Mouse (Mus musculus): Measurements from ENCODE around the gene Mfrp. TPM values are rescaled to one million over a fixed set of nuclear protein-coding genes. Genes with fewer than 3 reads are reported as not detected.

Mfrp gene
- 0.07 and 0.17 TPM in 2 replicates for polyA plus RNA-seq (2016; fragmentation: Nextera tagmentation; extraction: Ambion mirVana)

- DNase-seq (ENCODE audit: low spot score), result no peak
- Histone ChIP-seq H3K4me3 (0 out of 2 replicates have a peak within 1 kb of the TSS, but pooled peaks have one; percentile 24), H3K4me1 (peaks cover 39% of the 10 kb centered on the region), H3K36me3 (peaks cover 32% of the 10 kb centered on the region), H3K27ac (replicated peaks) (peak within 1 kb of the TSS; percentile 49; the same call in 1 of the 2 replicates), H3K27me3 (ENCODE audit: low read depth, poor library complexity, severe bottlenecking) (no peaks in the 10 kb centered on the region), H3K9me3 (replicated peaks) (no peaks in the 10 kb centered on the region)
- WGBS, result 37% methylated on average over 9 of the region's 9 CpGs
These were observed at the start of gene Mfrp for GRCm38 (mm10) chr9:44101490-44101889. Gene Mfrp, plus strand, starts transcription at chr9:44101729.

DNA sequence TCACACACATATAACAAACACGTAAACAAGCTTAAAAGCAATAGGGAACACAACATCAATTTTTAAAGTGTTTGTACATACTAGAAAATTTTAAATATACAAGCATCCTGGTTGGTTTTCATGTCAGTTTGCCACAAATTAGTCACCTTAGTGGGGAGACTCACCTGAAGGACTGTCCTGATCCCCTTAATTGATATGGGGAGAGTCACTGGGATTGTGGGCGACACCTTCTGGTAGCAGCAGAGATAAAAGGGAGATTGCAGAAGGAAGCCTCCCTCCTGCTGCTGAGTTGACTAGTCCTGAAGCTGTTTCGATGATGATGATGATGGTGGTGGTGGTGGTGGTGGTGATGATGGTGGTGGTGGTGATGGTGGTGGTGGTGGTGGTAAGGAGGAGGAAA lies 48.7 kb upstream of the Mfrp start:
- 70% methylated on average over 3 of the region's 3 CpGs for WGBS
- no peaks in the 10 kb centered on the region for H3K36me3 ChIP-seq
- H3K4me3 ChIP-seq, result no peak overlapping the region

DNA sequence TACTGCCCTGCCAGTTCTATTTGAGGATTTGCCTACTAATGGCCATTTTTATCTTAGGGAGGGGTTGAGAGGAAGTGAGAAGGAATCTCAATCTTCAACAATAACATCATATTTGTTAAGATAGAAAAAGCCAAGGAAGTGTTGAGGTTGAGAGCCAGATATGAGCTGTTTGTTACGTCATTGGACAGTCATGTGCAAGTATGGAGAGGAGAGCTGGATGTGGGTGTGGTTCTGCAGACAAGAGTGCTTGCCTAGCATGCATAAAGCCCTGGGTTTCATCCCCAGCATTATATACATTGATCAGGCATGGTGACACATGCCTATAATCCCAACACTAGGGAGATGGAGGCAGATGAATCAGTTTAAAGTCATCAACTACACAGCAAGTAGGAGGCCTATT lies 47.6 kb upstream of the Mfrp start:
- no peak for DNase-seq (ENCODE audit: low spot score)
- H3K27me3 ChIP-seq (ENCODE audit: low read depth, poor library complexity, severe bottlenecking), result no peaks in the 10 kb centered on the region
- no peaks in the 10 kb centered on the region for H3K36me3 ChIP-seq
- 70% methylated on average over 1 of the region's 1 CpGs for WGBS
- no peak overlapping the region for H3K4me3 ChIP-seq
- H3K27ac ChIP-seq (replicated peaks), result no peak overlapping the region
- no peaks in the 10 kb centered on the region; the same call in 1 of the 2 replicates for H3K9me3 ChIP-seq (replicated peaks)
- no peaks in the 10 kb centered on the region for H3K4me1 ChIP-seq

More for the DNA sequence above, 48.7 kb upstream of the Mfrp start:
- H3K27me3 ChIP-seq (ENCODE audit: low read depth, poor library complexity, severe bottlenecking), result 0 out of 2 replicates have a peak, but pooled peaks cover 2% of the 10 kb centered on the region
- H3K27ac ChIP-seq (replicated peaks), result no peak overlapping the region
- no peaks in the 10 kb centered on the region; the same call in 1 of the 2 replicates for H3K9me3 ChIP-seq (replicated peaks)
- H3K4me1 ChIP-seq, result no peaks in the 10 kb centered on the region
- no peak for DNase-seq (ENCODE audit: low spot score)

DNA sequence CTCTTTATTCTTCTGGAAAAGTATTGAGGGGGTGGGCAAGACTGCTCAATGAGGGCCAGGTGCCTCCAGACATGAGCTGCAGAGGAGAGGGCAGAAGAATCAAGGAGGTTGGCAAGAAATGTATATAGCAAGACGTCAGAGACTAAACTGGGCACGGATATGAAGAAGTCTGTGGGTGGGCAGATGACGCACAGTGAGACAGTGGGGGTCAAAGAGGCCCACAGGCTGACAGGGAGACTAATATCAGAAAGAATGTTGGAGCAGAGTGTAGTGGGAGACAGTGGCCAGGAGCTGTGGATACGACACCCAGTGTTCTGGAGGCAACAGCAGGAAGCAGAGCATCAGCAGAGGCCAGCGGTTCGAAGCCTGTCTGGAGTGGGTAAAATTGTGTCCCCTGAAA lies 42.9 kb upstream of the Mfrp start:
- no peaks in the 10 kb centered on the region for H3K27me3 ChIP-seq (ENCODE audit: low read depth, poor library complexity, severe bottlenecking)
- no peak overlapping the region for H3K4me3 ChIP-seq
- WGBS, result 84% methylated on average over 6 of the region's 6 CpGs
- no peak for DNase-seq (ENCODE audit: low spot score)
- no peaks in the 10 kb centered on the region; the same call in 1 of the 2 replicates for H3K9me3 ChIP-seq (replicated peaks)
- H3K27ac ChIP-seq (replicated peaks), result no peak overlapping the region
- no peaks in the 10 kb centered on the region for H3K4me1 ChIP-seq
- no peaks in the 10 kb centered on the region for H3K36me3 ChIP-seq

DNA sequence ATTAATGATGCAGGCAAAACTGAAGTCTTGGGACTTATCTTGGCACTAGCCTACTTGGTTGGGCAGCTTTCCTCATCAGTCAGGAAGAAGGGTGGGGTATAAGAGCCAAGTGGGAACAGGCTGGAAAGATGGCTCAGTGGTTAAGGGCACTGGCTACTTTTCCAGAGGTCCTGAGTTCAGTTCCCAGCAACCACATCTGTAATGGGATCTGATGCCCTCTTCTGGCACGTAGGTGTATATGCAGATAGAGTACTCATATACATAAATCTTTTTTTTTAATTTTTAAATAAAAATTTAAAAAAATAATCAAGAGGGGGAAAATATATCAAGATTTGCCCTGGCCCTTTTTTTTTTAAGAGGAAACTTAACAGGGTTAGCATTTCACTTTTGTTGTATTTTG lies 36.4 kb upstream of the Mfrp start:
- H3K27me3 ChIP-seq (ENCODE audit: low read depth, poor library complexity, severe bottlenecking), result peaks cover 25% of the 10 kb centered on the region
- 39% methylated on average over 1 of the region's 1 CpGs for WGBS
- no peak for DNase-seq (ENCODE audit: low spot score)

GRCm38 (mm10) chr9:44066785-44067225 lies 34.7 kb upstream of the Mfrp start, which contains the start of gene Usp2:
Gene Usp2, plus strand, starts transcription at chr9:44067021.
- peaks cover 50% of the 10 kb centered on the region for H3K4me1 ChIP-seq
- no peaks in the 10 kb centered on the region for H3K36me3 ChIP-seq
- 0% methylated on average over 38 of the region's 38 CpGs for WGBS
- peaks cover 35% of the 10 kb centered on the region for H3K27me3 ChIP-seq (ENCODE audit: low read depth, poor library complexity, severe bottlenecking)
- H3K9me3 ChIP-seq (replicated peaks), result no peaks in the 10 kb centered on the region
- H3K27ac ChIP-seq (replicated peaks), result peak within 1 kb of the TSS; percentile 62
- H3K4me3 ChIP-seq, result peak within 1 kb of the TSS; percentile 57
- peak; percentile 99 for DNase-seq (ENCODE audit: low spot score)

More for the DNA sequence above, 36.4 kb upstream of the Mfrp start:
- Histone ChIP-seq H3K4me3 (no peak overlapping the region), H3K4me1 (peaks cover 33% of the 10 kb centered on the region), H3K27ac (replicated peaks) (no peak overlapping the region), H3K9me3 (replicated peaks) (no peaks in the 10 kb centered on the region), H3K36me3 (no peaks in the 10 kb centered on the region)

- 8% methylated on average over 15 of the region's 15 CpGs for WGBS
- Histone ChIP-seq H3K36me3 (no peaks in the 10 kb centered on the region), H3K27me3 (ENCODE audit: low read depth, poor library complexity, severe bottlenecking) (peaks cover 35% of the 10 kb centered on the region), H3K27ac (replicated peaks) (peak overlapping the region; percentile 62), H3K4me3 (peak overlapping the region; percentile 57), H3K4me1 (peaks cover 56% of the 10 kb centered on the region), H3K9me3 (replicated peaks) (no peaks in the 10 kb centered on the region)
- DNase-seq (ENCODE audit: low spot score), result no peak
These were observed 34.1 kb upstream of the Mfrp start for GRCm38 (mm10) chr9:44067241-44067959.

DNA sequence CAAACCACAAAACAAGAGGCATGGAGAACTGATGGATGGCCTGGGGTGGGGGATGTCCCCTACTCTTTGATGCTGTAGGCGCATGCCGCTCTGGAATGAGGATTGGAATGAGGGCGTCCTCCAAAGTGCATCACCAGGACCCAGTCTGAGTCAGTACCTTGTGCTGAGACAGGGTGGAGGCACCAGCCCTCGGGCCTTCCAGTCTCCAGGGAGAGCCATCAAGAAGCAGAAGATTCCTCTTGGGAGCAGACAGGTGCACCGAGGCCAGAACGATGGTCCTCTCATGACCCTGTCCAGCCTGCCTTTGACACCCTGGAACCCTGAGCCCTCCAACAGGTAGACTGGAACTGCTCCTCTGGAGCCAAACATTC lies 33.6 kb upstream of the Mfrp start:
- no peaks in the 10 kb centered on the region for H3K36me3 ChIP-seq
- H3K4me3 ChIP-seq, result no peak overlapping the region
- no peaks in the 10 kb centered on the region for H3K9me3 ChIP-seq (replicated peaks)
- peaks cover 35% of the 10 kb centered on the region for H3K27me3 ChIP-seq (ENCODE audit: low read depth, poor library complexity, severe bottlenecking)
- H3K4me1 ChIP-seq, result peaks cover 61% of the 10 kb centered on the region
- no peak overlapping the region for H3K27ac ChIP-seq (replicated peaks)
- 86% methylated on average over 6 of the region's 6 CpGs for WGBS
- no peak for DNase-seq (ENCODE audit: low spot score)

DNA sequence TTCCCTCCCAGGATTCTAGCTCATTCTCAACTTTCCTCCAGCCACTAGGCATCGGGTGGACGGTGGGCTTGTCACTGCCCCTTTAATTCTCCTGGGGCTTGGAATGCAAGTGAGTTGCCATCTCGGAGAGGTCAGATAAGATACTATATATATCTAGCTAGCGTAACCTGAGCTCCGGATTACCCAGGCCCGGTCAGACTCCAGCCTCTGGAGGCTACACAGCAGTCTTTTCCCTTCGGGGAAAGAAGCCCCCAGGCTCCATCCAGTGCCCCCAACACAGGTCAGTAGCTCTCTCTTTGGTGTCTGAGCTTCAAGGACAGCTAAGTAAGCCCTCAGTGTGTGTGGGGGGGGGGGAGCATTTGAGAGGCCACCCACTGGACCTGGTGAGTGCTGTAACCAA lies 32.3 kb upstream of the Mfrp start:
- Histone ChIP-seq H3K36me3 (no peaks in the 10 kb centered on the region), H3K27ac (replicated peaks) (0 out of 2 replicates have a peak overlapping the region, but pooled peaks have one; percentile 33), H3K4me3 (no peak overlapping the region), H3K27me3 (ENCODE audit: low read depth, poor library complexity, severe bottlenecking) (peaks cover 36% of the 10 kb centered on the region), H3K9me3 (replicated peaks) (no peaks in the 10 kb centered on the region), H3K4me1 (peaks cover 74% of the 10 kb centered on the region)
- 22% methylated on average over 7 of the region's 7 CpGs for WGBS
- no peak for DNase-seq (ENCODE audit: low spot score)

DNA sequence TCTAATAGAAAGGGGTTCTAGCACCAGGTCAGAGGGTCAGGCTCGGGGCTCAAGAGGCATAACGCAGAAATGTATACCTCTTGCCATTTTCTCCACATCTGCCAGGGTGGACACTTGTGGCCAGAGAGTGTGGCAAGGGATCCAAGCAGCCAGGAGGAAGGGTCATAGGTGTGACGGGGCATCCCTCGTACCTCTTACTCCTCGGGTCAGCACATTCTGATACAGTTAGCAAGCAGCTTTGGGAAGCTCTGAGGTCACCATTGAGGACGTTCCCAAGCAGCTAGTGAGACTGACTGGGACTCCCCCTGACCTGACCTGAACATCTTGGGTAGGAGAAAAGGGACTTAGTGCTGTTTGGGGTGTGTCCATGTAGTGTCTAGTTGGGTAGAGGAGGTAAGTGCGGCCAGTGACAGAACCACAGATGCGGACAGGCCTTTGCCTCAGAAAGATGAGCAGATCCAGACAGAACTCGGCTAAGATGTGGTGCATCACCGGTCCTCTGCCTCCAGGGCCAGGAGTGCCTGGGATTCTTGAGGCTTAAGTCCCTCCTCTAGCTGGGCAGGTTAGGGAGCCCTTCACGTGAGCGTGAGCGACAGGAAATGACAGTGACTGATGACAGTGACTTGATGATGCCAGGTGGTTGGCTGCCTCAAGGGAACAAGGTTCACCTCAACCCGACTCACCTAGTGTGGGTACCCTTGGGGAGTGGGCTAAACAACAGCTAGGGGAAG lies 31.3 kb upstream of the Mfrp start:
- H3K4me1 ChIP-seq, result peaks cover 84% of the 10 kb centered on the region
- DNase-seq (ENCODE audit: low spot score), result no peak
- H3K9me3 ChIP-seq (replicated peaks), result no peaks in the 10 kb centered on the region
- peaks cover 46% of the 10 kb centered on the region for H3K27me3 ChIP-seq (ENCODE audit: low read depth, poor library complexity, severe bottlenecking)
- WGBS, result 78% methylated on average over 14 of the region's 14 CpGs
- H3K4me3 ChIP-seq, result no peak overlapping the region
- H3K36me3 ChIP-seq, result no peaks in the 10 kb centered on the region
- peak overlapping the region; percentile 77 for H3K27ac ChIP-seq (replicated peaks)

DNA sequence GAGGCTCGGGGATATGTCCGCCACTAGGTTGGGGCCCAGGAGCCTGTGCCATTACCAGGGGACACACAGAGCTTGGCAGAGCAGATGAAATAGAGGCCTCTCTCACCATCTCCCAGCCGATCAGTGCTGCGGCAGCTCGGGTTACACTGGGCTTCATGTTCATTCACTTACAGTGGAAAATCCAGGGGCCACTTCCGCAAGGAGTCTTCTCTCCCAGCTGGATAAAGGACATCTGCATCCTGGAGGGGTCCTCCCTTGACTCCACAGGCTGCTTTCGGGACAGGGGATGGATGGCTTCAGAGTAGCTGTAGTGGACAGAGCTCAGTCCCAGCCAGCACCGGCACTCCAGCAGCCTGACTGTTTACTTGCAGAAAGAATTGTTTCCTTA lies 30.7 kb upstream of the Mfrp start:
- no peak for DNase-seq (ENCODE audit: low spot score)
- 0 out of 2 replicates have a peak, but pooled peaks cover under 1% of the 10 kb centered on the region for H3K36me3 ChIP-seq
- peaks cover 51% of the 10 kb centered on the region for H3K27me3 ChIP-seq (ENCODE audit: low read depth, poor library complexity, severe bottlenecking)
- H3K27ac ChIP-seq (replicated peaks), result peak overlapping the region; percentile 77
- H3K9me3 ChIP-seq (replicated peaks), result no peaks in the 10 kb centered on the region
- H3K4me1 ChIP-seq, result peaks cover 89% of the 10 kb centered on the region
- WGBS, result 50% methylated on average over 8 of the region's 8 CpGs
- no peak overlapping the region for H3K4me3 ChIP-seq

DNA sequence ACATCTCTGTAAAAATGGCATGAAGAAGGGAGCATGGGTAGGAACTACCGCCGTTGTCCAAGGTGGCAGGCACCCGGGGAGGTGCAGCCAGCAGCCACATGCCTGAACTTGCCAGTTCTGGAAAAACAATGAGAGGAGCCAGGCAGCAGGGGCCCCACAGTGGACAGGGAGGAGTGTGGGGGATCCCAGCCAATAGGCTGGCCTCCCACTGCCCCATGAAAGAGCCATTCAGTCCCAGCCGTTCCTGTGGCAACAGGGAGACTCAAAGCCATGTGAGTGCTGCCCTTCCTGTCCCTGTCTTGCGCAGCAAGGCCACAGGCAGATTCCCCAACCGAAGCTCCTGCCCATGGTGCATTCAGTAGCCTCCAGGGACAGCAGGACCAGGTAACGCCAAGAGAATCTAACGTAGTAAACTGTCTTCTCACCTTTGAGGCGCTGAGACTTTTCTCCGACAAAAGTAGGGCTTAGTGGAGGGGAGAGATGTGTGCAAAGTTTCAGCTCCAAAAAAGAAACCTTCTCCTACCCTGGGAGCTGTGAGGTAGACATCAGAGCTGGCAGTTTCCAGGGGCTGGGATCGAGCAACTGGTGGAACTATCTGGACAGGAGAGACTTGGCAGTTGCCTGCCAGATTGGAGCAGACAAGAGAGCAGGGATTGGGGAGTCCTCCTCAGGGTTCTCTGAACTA lies 29.5 kb upstream of the Mfrp start:
- H3K27ac ChIP-seq (replicated peaks), result peak overlapping the region; percentile 87
- DNase-seq (ENCODE audit: low spot score), result peak; percentile 80
- 0 out of 2 replicates have a peak, but pooled peaks cover 3% of the 10 kb centered on the region for H3K36me3 ChIP-seq
- peak overlapping the region; percentile 41 for H3K4me3 ChIP-seq
- peaks cover 92% of the 10 kb centered on the region for H3K4me1 ChIP-seq
- no peaks in the 10 kb centered on the region for H3K9me3 ChIP-seq (replicated peaks)
- 25% methylated on average over 11 of the region's 11 CpGs for WGBS
- H3K27me3 ChIP-seq (ENCODE audit: low read depth, poor library complexity, severe bottlenecking), result peaks cover 58% of the 10 kb centered on the region

Measured in midbrain, embryonic 10.5 days (tissue).